Mouse (Mus musculus) lung, adult 2 months (tissue): ENCODE results near the gene Pcdh9.

Source experiments
- CTCF ChIP-seq: fragments of 200-500 bp; IDR thresholded peaks from 2 replicates; pipeline ENCODE4 v1.5.1; 2011; ENCODE audit warnings: mild to moderate bottlenecking, low read length, control low read depth; ENCODE audit not compliant: insufficient read depth
- POLR2A ChIP-seq: fragments of 200-500 bp; IDR thresholded peaks from 2 replicates; pipeline ENCODE4 v1.6.1; 2011; ENCODE audit warnings: low read depth, mild to moderate bottlenecking, control low read depth, low read length, borderline replicate concordance; ENCODE audit errors: extremely low read depth

DNA sequence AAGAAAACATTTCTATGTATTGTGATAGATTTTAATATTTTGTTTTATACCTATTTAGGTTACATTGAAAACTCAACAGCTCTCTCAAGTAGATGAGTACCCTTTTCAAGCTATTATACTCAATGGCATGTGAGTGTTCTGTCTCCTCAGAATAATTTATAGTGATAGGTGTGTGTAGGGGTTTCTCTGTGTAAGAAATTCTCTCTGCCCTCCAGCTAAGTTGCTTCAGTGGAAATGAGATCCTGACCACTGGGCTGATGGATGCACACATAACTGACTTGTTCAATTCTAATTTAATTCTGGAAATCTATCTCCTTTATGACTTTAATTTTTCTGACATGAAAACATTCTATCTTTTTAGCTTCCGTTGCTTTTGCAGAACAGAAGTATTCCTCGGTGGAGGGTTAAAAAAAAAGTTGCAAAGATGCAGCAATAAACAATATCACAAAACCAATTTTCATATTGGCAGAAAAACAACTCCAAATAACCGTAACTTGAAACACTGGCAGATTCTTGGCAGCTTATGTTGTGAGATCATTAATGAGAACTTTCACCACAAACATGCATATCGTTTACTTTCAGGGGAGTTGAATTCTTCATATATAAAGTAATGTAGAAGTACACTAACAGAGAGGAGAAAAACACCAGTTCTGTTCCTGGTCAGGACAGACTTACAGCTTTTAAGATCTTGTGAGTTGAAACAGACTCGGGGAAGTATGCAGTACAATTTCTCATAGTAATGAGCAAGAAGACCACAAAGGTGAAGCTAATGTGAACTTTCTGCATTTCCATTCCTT lies 828.5 kb downstream of the Pcdh9 start:
- TF ChIP-seq POLR2A, result no peak
- no peak for TF ChIP-seq CTCF
